Mouse (Mus musculus): ENCODE data around the gene Ddb1. TPM values are rescaled to one million over a fixed set of nuclear protein-coding genes. Genes with fewer than 3 reads are reported as not detected.

Ddb1 gene
- total and polyA plus RNA-seq, 3 experiments = 299 to 406 (median 319) TPM

DNA sequence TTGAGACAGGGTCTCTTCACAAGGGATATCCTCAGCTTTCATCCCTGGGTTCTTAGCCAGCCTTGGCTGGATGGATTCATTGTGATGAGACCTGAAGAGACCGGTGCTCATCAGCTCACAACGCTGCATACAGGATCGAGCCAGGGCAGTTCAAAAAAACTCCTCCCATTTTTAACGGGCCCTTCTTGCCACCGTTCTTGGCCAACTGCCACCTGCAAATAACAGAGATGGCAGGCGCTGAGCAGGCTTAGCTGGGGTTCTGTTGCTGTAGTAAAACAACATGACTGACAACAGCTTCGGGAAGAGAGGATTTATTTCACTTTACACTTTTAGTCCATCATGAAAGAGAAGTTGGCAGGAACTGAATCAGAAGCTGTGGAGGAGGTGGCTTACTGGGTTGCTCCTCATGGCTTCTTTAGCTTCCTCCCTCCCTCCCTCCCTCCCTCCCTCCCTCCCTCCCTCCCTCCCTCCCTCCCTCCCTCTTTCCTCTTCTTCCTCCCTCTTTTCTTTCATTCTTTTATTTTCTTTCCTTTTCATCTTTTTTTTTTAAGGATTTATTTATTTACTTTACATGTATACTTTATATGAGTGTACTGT lies 21.5 kb upstream of the Ddb1 start:
- no peak for DNase-seq (ENCODE audit: extremely low read depth)
- Histone ChIP-seq H3K4me3 (replicated peaks in 1 of 3; ENCODE audit: low read depth in 2 of 3, low read length in 2 of 3, poor library complexity in 1 of 3) (peak overlapping the region in 1 of 3 experiments; percentile 74), H3K4me1 (ENCODE audit: control insufficient read depth in 1 of 2, insufficient read depth in 2 of 2) (peaks cover 21 to 44% of the 10 kb centered on the region in 2 experiments; a peak in 3 of 4 replicates), H3K27me3 (replicated peaks) (no peaks in the 10 kb centered on the region), H3K79me2 (replicated peaks; ENCODE audit: control insufficient read depth, extremely low read depth, insufficient read depth, poor library complexity, severe bottlenecking) (peaks cover 41% of the 10 kb centered on the region), H3K9ac (ENCODE audit: insufficient read depth, low read depth) (peak overlapping the region; percentile 5), H3K27ac (ENCODE audit: insufficient read depth, low read depth) (peak overlapping the region; percentile 72), H3K36me3 (replicated peaks in 1 of 2; ENCODE audit: control insufficient read depth in 1 of 2, insufficient read depth in 1 of 2, low read length in 1 of 2) (peaks cover 20 to 59% of the 10 kb centered on the region in 2 experiments), H3K9me3 (replicated peaks; ENCODE audit: low read length) (no peaks in the 10 kb centered on the region), H3K4me2 (ENCODE audit: insufficient read depth, low read depth, poor library complexity, severe bottlenecking) (peak overlapping the region; percentile 53)
- TF ChIP-seq PAX5 (IDR thresholded peaks at IDR 0.05; ENCODE audit: low read length) (no peak), EP300 (IDR thresholded peaks at IDR 0.05; ENCODE audit: low read length) (0 out of 2 replicates have a peak, but pooled peaks have one; percentile 17), MYC (IDR thresholded peaks at IDR 0.05; ENCODE audit: low read depth, low read length) (no peak), ZMIZ1 (IDR thresholded peaks at IDR 0.05; ENCODE audit: low read depth, low read length) (no peak), ZKSCAN1 (IDR thresholded peaks at IDR 0.05; ENCODE audit: borderline replicate concordance, low read depth, low read length) (no peak), JUN (IDR thresholded peaks at IDR 0.05; ENCODE audit: insufficient read depth, low read depth, low read length) (no peak), POLR2A (IDR thresholded peaks at IDR 0.05; ENCODE audit: low read depth, low read length) (peak; percentile 36; the same call in 1 of the 2 replicates), TCF12 (IDR thresholded peaks at IDR 0.05; ENCODE audit: low read depth, low read length) (peak; percentile 54; the same call in 1 of the 2 replicates), MAX (IDR thresholded peaks at IDR 0.05; ENCODE audit: low read length) (no peak), MAZ (IDR thresholded peaks at IDR 0.05; ENCODE audit: low read depth, low read length) (no peak)
- dilution Hi-C loops (cut with MboI; ENCODE audit: extremely low pct_ligation_motif_present, extremely low pct_unique_long_range_greater_than_20kb, low sequenced_read_pairs) = no loop called here
- in situ Hi-C loops (cut with MboI; ENCODE audit: low pct_ligation_motif_present, low pct_unique_long_range_greater_than_20kb, low sequenced_read_pairs) = no loop called here

GRCm38 (mm10) chr19:10585112-10585511 lies 20.0 kb upstream of the Ddb1 start:
- Histone ChIP-seq H3K27ac (ENCODE audit: insufficient read depth, low read depth) (0 out of 2 replicates have a peak overlapping the region, but pooled peaks have one; percentile 6), H3K79me2 (replicated peaks; ENCODE audit: control insufficient read depth, extremely low read depth, insufficient read depth, poor library complexity, severe bottlenecking) (peaks cover 29% of the 10 kb centered on the region), H3K4me2 (ENCODE audit: insufficient read depth, low read depth, poor library complexity, severe bottlenecking) (peak overlapping the region; percentile 76), H3K4me3 (replicated peaks in 1 of 3; ENCODE audit: low read depth in 2 of 3, low read length in 2 of 3, poor library complexity in 1 of 3) (peak overlapping the region in 2 of 3 experiments; percentile 2 to 37), H3K4me1 (ENCODE audit: control insufficient read depth in 1 of 2, insufficient read depth in 2 of 2) (peaks cover 30 to 57% of the 10 kb centered on the region in 2 experiments), H3K27me3 (replicated peaks) (no peaks in the 10 kb centered on the region), H3K36me3 (replicated peaks in 1 of 2; ENCODE audit: control insufficient read depth in 1 of 2, insufficient read depth in 1 of 2, low read length in 1 of 2) (peaks cover 30 to 72% of the 10 kb centered on the region in 2 experiments), H3K9me3 (replicated peaks; ENCODE audit: low read length) (no peaks in the 10 kb centered on the region), H3K9ac (ENCODE audit: insufficient read depth, low read depth) (no peak overlapping the region)
- peak; percentile 61 for DNase-seq (ENCODE audit: extremely low read depth)
- dilution Hi-C loops (cut with MboI; ENCODE audit: extremely low pct_ligation_motif_present, extremely low pct_unique_long_range_greater_than_20kb, low sequenced_read_pairs) = no loop called here
- in situ Hi-C loops (cut with MboI; ENCODE audit: low pct_ligation_motif_present, low pct_unique_long_range_greater_than_20kb, low sequenced_read_pairs) = no loop called here
- TF ChIP-seq ZKSCAN1 (IDR thresholded peaks at IDR 0.05; ENCODE audit: borderline replicate concordance, low read depth, low read length) = no peak
- TF ChIP-seq ZC3H11A (IDR thresholded peaks at IDR 0.05; ENCODE audit: low read depth, low read length) = no peak
- peak; percentile 90 for TF ChIP-seq IRF4 (IDR thresholded peaks at IDR 0.05; ENCODE audit: low read depth, low read length)
- peak; percentile 76 for TF ChIP-seq ETS1 (conservative IDR thresholded peaks at IDR 0.05; ENCODE audit: low read depth, low read length)
- peak; percentile 65 for TF ChIP-seq SIN3A (IDR thresholded peaks at IDR 0.05; ENCODE audit: low read length)
- peak; percentile 31; the same call in 1 of the 2 replicates for TF ChIP-seq POLR2A (IDR thresholded peaks at IDR 0.05; ENCODE audit: low read depth, low read length)
- TF ChIP-seq BHLHE40 (IDR thresholded peaks at IDR 0.05; ENCODE audit: low read depth, low read length) = peak; percentile 83
- no peak; the same call in 1 of the 2 replicates for TF ChIP-seq MYC (IDR thresholded peaks at IDR 0.05; ENCODE audit: low read depth, low read length)
- no peak for TF ChIP-seq MAZ (IDR thresholded peaks at IDR 0.05; ENCODE audit: low read depth, low read length)
- TF ChIP-seq MAX (IDR thresholded peaks at IDR 0.05; ENCODE audit: low read length) = 0 out of 2 replicates have a peak, but pooled peaks have one; percentile 22
- TF ChIP-seq TBP (conservative IDR thresholded peaks at IDR 0.05; ENCODE audit: low read depth, low read length) = no peak
- TF ChIP-seq TCF12 (IDR thresholded peaks at IDR 0.05; ENCODE audit: low read depth, low read length) = peak; percentile 99
- TF ChIP-seq EP300 (IDR thresholded peaks at IDR 0.05; ENCODE audit: low read length) = peak; percentile 77
- TF ChIP-seq CHD2 (IDR thresholded peaks at IDR 0.05; ENCODE audit: low read length) = no peak
- no peak for TF ChIP-seq ZMIZ1 (IDR thresholded peaks at IDR 0.05; ENCODE audit: low read depth, low read length)
- no peak for TF ChIP-seq PAX5 (IDR thresholded peaks at IDR 0.05; ENCODE audit: low read length)
- TF ChIP-seq HCFC1 (IDR thresholded peaks at IDR 0.05; ENCODE audit: low read depth, low read length) = no peak
- no peak for TF ChIP-seq ELF1 (IDR thresholded peaks at IDR 0.05; ENCODE audit: low read depth, low read length)
- 0 out of 2 replicates have a peak, but pooled peaks have one; percentile 51 for TF ChIP-seq MAFK (IDR thresholded peaks at IDR 0.05; ENCODE audit: insufficient replicate concordance, low read length)
- TF ChIP-seq GABPA (IDR thresholded peaks at IDR 0.05; ENCODE audit: insufficient replicate concordance, low read depth, low read length) = no peak
- no peak for TF ChIP-seq SMC3 (IDR thresholded peaks at IDR 0.05; ENCODE audit: low read depth, low read length)
- TF ChIP-seq JUND (conservative IDR thresholded peaks at IDR 0.05; ENCODE audit: low read depth, low read length) = no peak
- TF ChIP-seq JUN (IDR thresholded peaks at IDR 0.05; ENCODE audit: insufficient read depth, low read depth, low read length) = no peak
- TF ChIP-seq MEF2A (IDR thresholded peaks at IDR 0.05; ENCODE audit: borderline replicate concordance, low read depth, low read length) = peak; percentile 70
- TF ChIP-seq USF1 (IDR thresholded peaks at IDR 0.05; ENCODE audit: low read depth, low read length) = no peak
- TF ChIP-seq NELFE (IDR thresholded peaks at IDR 0.05; ENCODE audit: low read depth, low read length) = no peak
- TF ChIP-seq NRF1 (IDR thresholded peaks at IDR 0.05; ENCODE audit: low read depth, low read length) = no peak
- TF ChIP-seq E2F4 (IDR thresholded peaks at IDR 0.05; ENCODE audit: insufficient replicate concordance, low read depth, low read length) = no peak
- no peak for TF ChIP-seq ZNF384 (IDR thresholded peaks at IDR 0.05; ENCODE audit: low read depth, low read length)

All from CH12.LX (cell line).